Mouse (Mus musculus): ENCODE measurements around the gene Hnrnpr.

The Hnrnpr gene

DNA sequence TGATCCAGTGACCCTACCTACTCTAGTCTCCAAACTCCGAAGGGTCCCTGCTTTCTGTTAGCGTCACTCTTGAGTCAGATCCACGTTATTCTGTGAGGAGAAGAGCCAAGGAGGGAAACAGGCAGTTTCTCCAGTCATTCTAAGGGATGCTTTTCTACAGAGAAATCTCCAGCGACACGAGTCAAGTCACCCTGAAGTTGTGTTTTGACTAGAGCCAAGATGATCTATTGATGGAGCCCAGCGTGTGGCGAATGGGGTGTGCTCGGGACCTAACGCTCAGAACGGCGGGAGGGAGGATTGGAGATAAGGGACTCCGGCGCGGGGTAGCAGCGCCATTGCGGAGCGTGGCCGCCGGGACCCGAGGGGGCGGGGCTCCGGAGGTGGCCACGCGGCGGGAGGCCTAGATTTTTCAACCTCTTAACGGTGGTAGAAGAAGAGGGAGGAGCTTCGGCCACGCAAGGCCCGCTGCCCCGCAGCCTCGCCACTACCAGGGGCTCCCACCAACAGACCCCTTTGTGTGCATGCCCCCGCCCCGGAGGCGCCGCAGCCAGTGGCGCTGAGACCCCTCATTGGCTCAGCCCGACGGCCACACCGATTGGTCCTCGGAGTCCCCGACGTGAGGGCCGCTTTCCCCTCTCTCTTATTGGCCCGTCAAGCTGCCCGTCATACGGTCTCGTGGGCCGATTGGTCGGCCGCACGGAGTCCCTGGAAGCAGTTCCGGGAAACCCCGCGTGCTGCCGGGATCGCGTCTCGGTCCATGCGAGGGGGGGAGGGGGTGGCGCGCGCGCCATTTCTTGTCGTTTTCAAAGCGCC lies at the start of gene Hnrnpr:
Gene Hnrnpr, plus strand, starts transcription at position 714 of the 813 bp plus-strand sequence.
- DNase-seq (ENCODE audit: low spot score) = peak; percentile 99

DNA sequence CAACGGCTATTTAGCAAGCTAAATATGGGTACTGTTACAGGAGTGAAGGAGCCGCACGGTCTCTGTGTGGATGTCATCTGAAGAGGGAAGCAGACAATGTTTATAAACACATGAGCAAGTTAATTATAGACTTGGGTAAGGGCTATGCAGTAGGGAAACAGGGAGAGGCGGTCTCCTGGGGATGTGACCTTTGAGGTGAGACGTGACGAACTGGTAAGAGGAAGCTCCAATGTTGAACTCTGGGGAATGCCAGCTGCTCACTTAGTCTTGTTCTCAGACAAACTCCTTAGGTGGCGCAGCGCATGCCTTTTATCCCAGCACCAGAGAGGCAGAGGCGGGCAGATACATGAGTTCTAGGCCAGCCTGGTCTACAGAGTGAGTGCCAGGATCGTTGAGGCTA lies 48.8 kb upstream of the Hnrnpr start:
- no peak for DNase-seq (ENCODE audit: low spot score)

GRCm38 (mm10) chr4:136263555-136263954 lies 47.2 kb upstream of the Hnrnpr start:
- DNase-seq (ENCODE audit: low spot score) = no peak

- no peak for DNase-seq (ENCODE audit: low spot score)
Measured at GRCm38 (mm10) chr4:136266716-136267343, 43.9 kb upstream of the Hnrnpr start.

- DNase-seq (ENCODE audit: low spot score) = no peak
Measured at GRCm38 (mm10) chr4:136268912-136269311, 41.8 kb upstream of the Hnrnpr start.

GRCm38 (mm10) chr4:136270648-136271047 lies 40.1 kb upstream of the Hnrnpr start:
- no peak for DNase-seq (ENCODE audit: low spot score)

GRCm38 (mm10) chr4:136281097-136281496 lies 29.6 kb upstream of the Hnrnpr start:
- DNase-seq (ENCODE audit: low spot score) = no peak

- DNase-seq (ENCODE audit: low spot score) = no peak
Measured at GRCm38 (mm10) chr4:136281611-136282010, 29.1 kb upstream of the Hnrnpr start.

DNA sequence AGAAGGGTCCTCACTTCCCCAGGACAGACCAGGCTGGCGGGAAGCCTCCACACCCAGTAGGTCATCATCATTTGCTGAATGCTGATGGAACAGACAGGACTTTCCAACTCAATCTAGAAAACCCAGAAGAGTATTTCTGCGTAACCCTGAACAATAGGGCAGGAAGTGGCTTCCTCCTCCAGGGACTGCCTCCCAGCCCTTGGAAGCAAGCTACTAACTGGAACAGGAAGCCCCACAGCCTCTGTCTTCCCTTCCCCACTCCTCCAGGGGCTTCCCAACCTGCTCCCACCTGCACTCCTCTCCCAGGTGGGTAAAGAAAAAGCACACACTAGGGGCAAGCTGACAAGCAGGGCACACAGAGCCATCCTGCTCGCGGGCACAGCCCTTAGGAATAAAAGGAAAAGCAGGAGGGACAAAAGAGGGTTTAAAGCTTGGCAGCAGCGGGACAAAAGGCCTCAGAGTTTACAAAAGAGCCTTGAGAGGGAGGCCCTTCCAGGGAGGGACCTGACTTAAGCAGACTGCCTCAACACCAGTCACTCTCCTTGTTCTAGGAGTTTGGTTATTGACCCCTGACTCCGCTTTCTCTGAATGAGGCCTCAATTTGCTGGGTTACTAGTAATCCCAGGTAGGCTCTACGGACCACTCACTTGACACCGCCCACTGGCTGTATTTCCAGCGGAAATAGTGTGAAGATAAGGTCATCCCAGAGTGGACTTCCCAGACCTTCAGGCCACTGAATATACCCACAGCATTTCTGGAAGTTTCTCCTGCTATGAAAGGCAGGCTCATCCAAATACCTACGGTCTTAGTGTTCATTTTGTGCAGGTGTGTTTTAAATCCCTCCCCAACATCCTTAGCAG lies 27.9 kb upstream of the Hnrnpr start:
- peak; percentile 69 for DNase-seq (ENCODE audit: low spot score)

- peak; percentile 31 for DNase-seq (ENCODE audit: low spot score)
Measured at GRCm38 (mm10) chr4:136283783-136284182, 27.0 kb upstream of the Hnrnpr start.

DNA sequence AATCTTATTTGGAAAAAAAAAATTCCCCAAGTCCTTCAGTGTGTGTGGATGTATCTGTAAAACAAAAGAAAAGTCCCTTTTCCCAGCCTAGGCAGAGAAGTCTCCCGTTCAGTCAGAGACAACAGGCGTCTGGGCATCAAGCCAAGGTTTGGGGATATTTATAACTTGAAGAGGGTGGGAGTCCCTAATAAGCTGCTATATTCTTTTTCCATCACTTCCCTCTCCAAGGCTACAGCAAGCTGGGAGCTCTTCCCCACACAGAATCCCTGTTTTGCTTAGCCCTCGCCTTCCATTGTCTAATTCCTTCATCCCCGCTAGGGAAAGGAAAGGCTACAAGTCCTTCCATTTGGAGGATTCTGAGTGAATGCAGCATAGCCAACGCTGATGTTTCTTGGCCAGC lies 26.3 kb upstream of the Hnrnpr start, which contains the start of gene Zfp46:
Gene Zfp46, plus strand, starts transcription at position 229 of the 400 bp plus-strand sequence.
- DNase-seq (ENCODE audit: low spot score) = peak; percentile 16

GRCm38 (mm10) chr4:136284891-136285290 lies 25.9 kb upstream of the Hnrnpr start:
- DNase-seq (ENCODE audit: low spot score) = no peak

DNA sequence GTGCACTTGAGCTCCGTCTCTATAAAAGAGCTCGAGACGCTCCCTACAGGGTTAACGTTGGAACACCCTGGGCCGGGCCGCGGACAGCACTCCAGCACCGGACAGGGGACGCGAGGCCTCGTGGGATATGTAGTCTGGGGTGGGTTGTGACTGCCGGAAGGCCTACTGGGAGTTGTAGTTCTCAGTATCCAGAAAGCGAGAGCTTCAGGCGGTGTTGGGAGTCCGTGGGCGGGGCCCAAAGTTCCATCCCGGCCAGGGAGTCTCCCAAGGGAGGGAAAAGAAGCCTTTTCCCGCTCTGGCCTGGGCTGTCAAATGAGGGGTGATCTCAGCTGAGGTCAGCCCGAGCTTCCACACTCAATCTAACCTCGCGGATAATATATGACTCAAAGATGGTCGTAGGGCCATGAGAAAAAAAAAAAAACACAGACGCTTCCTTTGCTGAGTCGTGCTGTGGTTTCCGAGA lies 25.4 kb upstream of the Hnrnpr start:
- DNase-seq (ENCODE audit: low spot score) = peak; percentile 98

GRCm38 (mm10) chr4:136285811-136286371 lies 24.9 kb upstream of the Hnrnpr start:
- peak; percentile 97 for DNase-seq (ENCODE audit: low spot score)

DNA sequence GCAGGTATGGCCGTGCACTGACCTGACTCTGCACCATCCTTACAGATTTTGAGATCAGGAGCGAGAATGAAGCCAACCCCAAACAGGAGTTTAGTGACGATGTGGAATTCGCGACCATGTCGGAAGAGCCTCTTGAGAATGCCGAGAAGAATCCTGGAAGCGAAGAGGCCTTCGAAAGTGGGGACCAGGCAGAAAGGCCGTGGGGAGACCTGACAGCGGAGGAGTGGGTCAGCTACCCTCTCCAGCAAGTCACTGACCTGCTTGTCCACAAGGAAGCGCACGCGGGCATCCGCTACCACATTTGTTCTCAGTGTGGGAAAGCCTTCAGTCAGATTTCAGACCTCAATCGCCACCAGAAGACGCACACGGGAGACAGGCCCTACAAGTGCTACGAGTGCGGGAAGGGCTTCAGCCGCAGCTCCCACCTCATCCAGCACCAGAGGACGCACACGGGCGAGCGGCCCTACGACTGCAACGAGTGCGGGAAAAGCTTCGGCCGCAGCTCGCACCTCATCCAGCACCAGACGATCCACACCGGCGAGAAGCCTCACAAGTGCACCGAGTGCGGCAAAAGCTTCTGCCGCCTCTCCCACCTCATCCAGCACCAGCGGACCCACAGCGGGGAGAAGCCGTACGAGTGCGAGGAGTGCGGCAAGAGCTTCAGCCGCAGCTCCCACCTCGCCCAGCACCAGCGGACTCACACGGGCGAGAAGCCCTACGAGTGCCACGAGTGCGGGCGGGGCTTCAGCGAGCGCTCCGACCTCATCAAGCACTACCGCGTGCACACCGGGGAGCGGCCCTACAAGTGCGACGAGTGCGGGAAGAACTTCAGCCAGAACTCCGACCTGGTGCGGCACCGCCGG lies 20.6 kb upstream of the Hnrnpr start:
- DNase-seq (ENCODE audit: low spot score) = peak; percentile 44

- DNase-seq (ENCODE audit: low spot score) = peak; percentile 14
Measured at GRCm38 (mm10) chr4:136290781-136291595, 19.8 kb upstream of the Hnrnpr start.

DNA sequence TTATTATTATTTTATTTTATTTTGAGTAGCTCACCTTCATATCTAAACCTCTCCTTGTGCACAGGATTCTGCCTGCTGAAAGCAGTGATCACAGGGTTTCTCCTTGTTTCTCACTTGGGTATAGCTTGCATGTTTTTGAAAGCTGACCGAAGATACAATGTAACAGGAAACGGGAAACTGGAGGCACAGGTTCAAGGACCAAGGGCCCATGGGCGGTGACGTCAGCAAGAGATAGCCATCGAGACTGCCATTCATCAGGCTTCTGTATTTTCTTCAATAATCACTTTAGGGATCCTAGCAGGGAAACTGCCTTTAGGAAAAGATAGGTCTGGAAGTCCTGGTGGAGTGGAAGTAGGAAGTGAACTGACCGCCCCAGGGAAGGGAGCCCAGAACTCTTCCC lies 19.1 kb upstream of the Hnrnpr start:
- DNase-seq (ENCODE audit: low spot score) = no peak

GRCm38 (mm10) chr4:136295941-136296340 lies 14.8 kb upstream of the Hnrnpr start:
- no peak for DNase-seq (ENCODE audit: low spot score)

DNA sequence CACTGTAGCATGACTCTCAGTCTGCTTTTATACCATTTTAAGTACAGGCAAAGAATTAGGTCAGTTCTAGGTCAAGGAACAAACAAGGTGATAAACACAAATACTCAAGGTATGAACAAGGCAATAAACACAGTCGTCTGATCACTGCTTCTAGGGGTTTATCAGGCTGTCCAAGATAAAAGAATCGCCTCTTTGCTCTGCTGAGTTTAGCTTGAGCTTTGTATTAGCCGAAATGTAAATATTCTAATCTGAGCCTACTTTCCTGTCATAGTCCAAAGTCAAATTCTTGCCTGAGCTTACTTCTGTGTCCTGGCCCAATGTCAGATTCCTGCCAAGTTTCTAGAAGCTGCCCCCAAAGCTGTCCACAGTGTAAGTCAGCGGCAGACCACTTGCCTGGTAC lies 8.3 kb upstream of the Hnrnpr start:
- DNase-seq (ENCODE audit: low spot score) = no peak

DNA sequence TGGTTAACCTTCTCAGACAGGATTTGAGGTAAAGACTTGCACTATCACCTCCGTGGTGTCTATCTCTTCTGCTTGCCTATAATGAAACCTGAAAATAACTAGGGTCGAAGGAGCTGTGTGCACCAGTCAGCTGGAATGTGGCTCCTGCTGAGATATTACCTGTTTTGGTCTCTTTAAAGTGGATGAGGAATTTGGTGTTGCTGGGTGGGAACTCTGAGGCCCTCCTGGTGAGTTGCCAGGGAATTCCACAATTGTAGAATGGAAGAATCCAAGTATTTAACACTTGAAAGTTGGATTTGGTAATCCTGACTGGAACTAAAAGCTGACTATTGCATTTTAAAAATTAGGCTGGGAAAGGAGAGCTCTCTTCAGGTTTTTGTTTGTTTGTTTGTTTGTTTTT lies 6.6 kb upstream of the Hnrnpr start:
- DNase-seq (ENCODE audit: low spot score) = no peak

Measured in embryo, embryonic 10.5 days (tissue).